Comparison of ENCODE assay signal across 8 mouse cellular contexts in genomic region chr6:29395910-29396713, GRCm38 (mm10). TPM values are rescaled to one million over a fixed set of nuclear protein-coding genes. Genes with fewer than 3 reads are reported as not detected.
DNase-seq lines count a peak whose midpoint lies in the region; ATAC-seq and TF ChIP-seq lines count a peak whose summit lies in the region.

Ccdc136 (plus strand) TSS chr6:29396309.

- peak; percentile 76 for DNase-seq in 3T3-L1 (ENCODE audit: low read depth, low spot score)
- peak; percentile 89 for DNase-seq in adrenal gland, adult 2 months
- peak; percentile 84 to 85 for DNase-seq in heart, adult 2 months
- DNase-seq in kidney, adult 2 months, result peak; percentile 82

- H3K36me3 ChIP-seq in embryonic facial prominence, embryonic 12.5 days, result no peaks in the 10 kb centered on the region
- no peaks in the 10 kb centered on the region for H3K36me3 ChIP-seq in heart, adult 2 months (ENCODE audit: control insufficient read depth, insufficient read depth, low read length)
- H3K36me3 ChIP-seq in kidney, adult 2 months (ENCODE audit: control insufficient read depth, insufficient read depth, low read length), result no peaks in the 10 kb centered on the region
- peaks cover 18% of the 10 kb centered on the region for H3K36me3 ChIP-seq in limb, embryonic 13.5 days
- no peaks in the 10 kb centered on the region for H3K36me3 ChIP-seq in midbrain, embryonic 15.5 days (replicated peaks)
- H3K36me3 ChIP-seq in stomach, embryonic 16.5 days (ENCODE audit: control insufficient read depth, insufficient read depth, low read length), result no peaks in the 10 kb centered on the region

- H3K4me2 ChIP-seq in embryonic facial prominence, embryonic 12.5 days (replicated peaks), result peak within 1 kb of the TSS; percentile 88
- peak within 1 kb of the TSS; percentile 82 for H3K4me2 ChIP-seq in limb, embryonic 13.5 days (replicated peaks)
- peak within 1 kb of the TSS; percentile 89 for H3K4me2 ChIP-seq in midbrain, embryonic 15.5 days
- peak within 1 kb of the TSS; percentile 93 for H3K4me2 ChIP-seq in stomach, embryonic 16.5 days (ENCODE audit: low read depth, low read length)

- WGBS in embryonic facial prominence, embryonic 12.5 days, result under 1% methylated on average over 44 of the region's 49 CpGs
- WGBS in heart, adult 2 months, result 1% methylated on average over 49 of the region's 49 CpGs
- 1% methylated on average over 49 of the region's 49 CpGs for WGBS in kidney, adult 2 months
- under 1% methylated on average over 49 of the region's 49 CpGs for WGBS in limb, embryonic 13.5 days
- WGBS in midbrain, embryonic 15.5 days, result under 1% methylated on average over 35 of the region's 49 CpGs
- WGBS in stomach, embryonic 16.5 days, result under 1% methylated on average over 37 of the region's 49 CpGs

- no peak for TF ChIP-seq EP300 in heart, adult 2 months (IDR thresholded peaks at IDR 0.05; ENCODE audit: insufficient read depth, low read depth, low read length)

- peak within 1 kb of the TSS; percentile 23; the same call in 1 of the 2 replicates for H3K27ac ChIP-seq in embryonic facial prominence, embryonic 12.5 days
- H3K27ac ChIP-seq in heart, adult 2 months, result 0 out of 2 replicates have a peak within 1 kb of the TSS, but pooled peaks have one; percentile 38
- H3K27ac ChIP-seq in kidney, adult 2 months (ENCODE audit: insufficient read depth, low read depth, low read length), result no peak within 1 kb of the TSS
- H3K27ac ChIP-seq in limb, embryonic 13.5 days, result peak within 1 kb of the TSS; percentile 61
- H3K27ac ChIP-seq in midbrain, embryonic 15.5 days, result peak within 1 kb of the TSS; percentile 73
- H3K27ac ChIP-seq in stomach, embryonic 16.5 days (ENCODE audit: low read length), result peak within 1 kb of the TSS; percentile 7; the same call in 1 of the 2 replicates

- H3K9me3 ChIP-seq in embryonic facial prominence, embryonic 12.5 days, result no peaks in the 10 kb centered on the region
- no peaks in the 10 kb centered on the region for H3K9me3 ChIP-seq in limb, embryonic 13.5 days
- H3K9me3 ChIP-seq in midbrain, embryonic 15.5 days, result no peaks in the 10 kb centered on the region
- H3K9me3 ChIP-seq in stomach, embryonic 16.5 days (replicated peaks; ENCODE audit: control insufficient read depth, low read length), result no peaks in the 10 kb centered on the region

- H3K27me3 ChIP-seq in embryonic facial prominence, embryonic 12.5 days, result peaks cover 21% of the 10 kb centered on the region
- H3K27me3 ChIP-seq in heart, adult 2 months (ENCODE audit: control insufficient read depth, insufficient read depth, low read length), result no peaks in the 10 kb centered on the region; the same call in 1 of the 2 replicates
- H3K27me3 ChIP-seq in kidney, adult 2 months (replicated peaks; ENCODE audit: control insufficient read depth, insufficient read depth, low read length), result no peaks in the 10 kb centered on the region
- peaks cover 16% of the 10 kb centered on the region for H3K27me3 ChIP-seq in limb, embryonic 13.5 days
- peaks cover 11% of the 10 kb centered on the region; the same call in 1 of the 2 replicates for H3K27me3 ChIP-seq in midbrain, embryonic 15.5 days (replicated peaks)
- peaks cover 6% of the 10 kb centered on the region; the same call in 1 of the 2 replicates for H3K27me3 ChIP-seq in stomach, embryonic 16.5 days (ENCODE audit: control insufficient read depth, insufficient read depth, low read length)

- no peak for TF ChIP-seq POLR2A in heart, adult 2 months (IDR thresholded peaks at IDR 0.05; ENCODE audit: insufficient read depth, low read depth, low read length)
- TF ChIP-seq POLR2A in kidney, adult 2 months (IDR thresholded peaks at IDR 0.05; ENCODE audit: low read depth, low read length), result no peak

- H3K4me3 ChIP-seq in embryonic facial prominence, embryonic 12.5 days, result peak within 1 kb of the TSS; percentile 63
- H3K4me3 ChIP-seq in heart, adult 2 months, result peak within 1 kb of the TSS; percentile 65
- H3K4me3 ChIP-seq in kidney, adult 2 months (ENCODE audit: insufficient read depth, low read depth, low read length), result peak within 1 kb of the TSS; percentile 58
- peak within 1 kb of the TSS; percentile 66 for H3K4me3 ChIP-seq in limb, embryonic 13.5 days
- peak within 1 kb of the TSS; percentile 80 for H3K4me3 ChIP-seq in midbrain, embryonic 15.5 days
- peak within 1 kb of the TSS; percentile 72 for H3K4me3 ChIP-seq in stomach, embryonic 16.5 days (replicated peaks; ENCODE audit: low read length)

- peak; percentile 87 for ATAC-seq in embryonic facial prominence, embryonic 12.5 days (ENCODE audit: insufficient number of reproducible peaks, insufficient read depth, low FRiP score, low TSS enrichment)
- ATAC-seq in limb, embryonic 13.5 days (ENCODE audit: low FRiP score, low read depth), result peak; percentile 89
- ATAC-seq in midbrain, embryonic 15.5 days (replicated peaks), result peak; percentile 96
- ATAC-seq in stomach, embryonic 16.5 days (ENCODE audit: insufficient read depth, low FRiP score), result peak; percentile 90

- peaks cover 19% of the 10 kb centered on the region for H3K4me1 ChIP-seq in embryonic facial prominence, embryonic 12.5 days
- H3K4me1 ChIP-seq in heart, adult 2 months (ENCODE audit: control insufficient read depth, insufficient read depth, low read length), result 0 out of 2 replicates have a peak, but pooled peaks cover 2% of the 10 kb centered on the region
- H3K4me1 ChIP-seq in kidney, adult 2 months (ENCODE audit: control insufficient read depth, insufficient read depth, low read length), result no peaks in the 10 kb centered on the region
- peaks cover 15% of the 10 kb centered on the region for H3K4me1 ChIP-seq in limb, embryonic 13.5 days
- H3K4me1 ChIP-seq in midbrain, embryonic 15.5 days, result peaks cover 17% of the 10 kb centered on the region
- peaks cover 11% of the 10 kb centered on the region for H3K4me1 ChIP-seq in stomach, embryonic 16.5 days (ENCODE audit: control insufficient read depth, insufficient read depth, low read length)

- intact Hi-C loops in heart, adult 2 months (cut with DNase I), result loop anchor here (10.0 kb wide), 1 partner anchor 249 kb away; no protein-coding TSS in a partner anchor

- no peak for TF ChIP-seq CTCF in heart, adult 2 months (IDR thresholded peaks at IDR 0.05)
- no peak for TF ChIP-seq CTCF in kidney, adult 2 months (conservative IDR thresholded peaks at IDR 0.05; ENCODE audit: insufficient read depth, insufficient read length, low read depth, low read length)

- H3K79me2 ChIP-seq in heart, adult 2 months (replicated peaks; ENCODE audit: control insufficient read depth, insufficient read depth, low read length), result no peaks in the 10 kb centered on the region

- H3K9ac ChIP-seq in embryonic facial prominence, embryonic 12.5 days, result peak within 1 kb of the TSS; percentile 77
- H3K9ac ChIP-seq in heart, adult 2 months (ENCODE audit: low read depth, low read length), result peak within 1 kb of the TSS; percentile 79
- H3K9ac ChIP-seq in limb, embryonic 13.5 days, result peak within 1 kb of the TSS; percentile 83
- H3K9ac ChIP-seq in midbrain, embryonic 15.5 days, result peak within 1 kb of the TSS; percentile 77
- H3K9ac ChIP-seq in stomach, embryonic 16.5 days (ENCODE audit: low read length), result peak within 1 kb of the TSS; percentile 76

RNA-seq across cellular contexts. Expression of gene Ccdc136, which starts in this region (rescaled TPM):
- total RNA-seq in adrenal gland, adult 2 months (2021), result 1 to 10 TPM; 3.4 to 3.9 TPM
- polyA plus RNA-seq in adrenal gland, adult 2 months (2012; rRNA removed), result 1.2 and 2.1 TPM in 2 replicates
- 26.6 and 26.9 TPM in 2 replicates for polyA plus RNA-seq in embryonic facial prominence, embryonic 12.5 days (2016; fragmentation: Nextera tagmentation; extraction: Ambion mirVana)
- 1 to 10 TPM; 1.7 to 2.4 TPM for total RNA-seq in heart, adult 2 months (2021)
- polyA plus RNA-seq in heart, adult 2 months (2012; rRNA removed), result 2.1 and 3.0 TPM in 2 replicates
- 4.0 and 5.6 TPM in 2 replicates for polyA plus RNA-seq in kidney, adult 2 months (2012; rRNA removed)
- polyA plus RNA-seq in limb, embryonic 13.5 days (2015; fragmentation: Nextera tagmentation; extraction: Ambion mirVana), result 28.2 and 31.6 TPM in 2 replicates
- 36.9 and 40.5 TPM in 2 replicates for polyA plus RNA-seq in midbrain, embryonic 15.5 days (2015; fragmentation: Nextera tagmentation; extraction: Ambion mirVana)
- 14.4 and 15.4 TPM in 2 replicates for polyA plus RNA-seq in stomach, embryonic 16.5 days (2015; fragmentation: Nextera tagmentation; extraction: Ambion mirVana)
